Mouse (Mus musculus): ENCODE measurements around the gene Tmem234.

Gene Tmem234

DNA sequence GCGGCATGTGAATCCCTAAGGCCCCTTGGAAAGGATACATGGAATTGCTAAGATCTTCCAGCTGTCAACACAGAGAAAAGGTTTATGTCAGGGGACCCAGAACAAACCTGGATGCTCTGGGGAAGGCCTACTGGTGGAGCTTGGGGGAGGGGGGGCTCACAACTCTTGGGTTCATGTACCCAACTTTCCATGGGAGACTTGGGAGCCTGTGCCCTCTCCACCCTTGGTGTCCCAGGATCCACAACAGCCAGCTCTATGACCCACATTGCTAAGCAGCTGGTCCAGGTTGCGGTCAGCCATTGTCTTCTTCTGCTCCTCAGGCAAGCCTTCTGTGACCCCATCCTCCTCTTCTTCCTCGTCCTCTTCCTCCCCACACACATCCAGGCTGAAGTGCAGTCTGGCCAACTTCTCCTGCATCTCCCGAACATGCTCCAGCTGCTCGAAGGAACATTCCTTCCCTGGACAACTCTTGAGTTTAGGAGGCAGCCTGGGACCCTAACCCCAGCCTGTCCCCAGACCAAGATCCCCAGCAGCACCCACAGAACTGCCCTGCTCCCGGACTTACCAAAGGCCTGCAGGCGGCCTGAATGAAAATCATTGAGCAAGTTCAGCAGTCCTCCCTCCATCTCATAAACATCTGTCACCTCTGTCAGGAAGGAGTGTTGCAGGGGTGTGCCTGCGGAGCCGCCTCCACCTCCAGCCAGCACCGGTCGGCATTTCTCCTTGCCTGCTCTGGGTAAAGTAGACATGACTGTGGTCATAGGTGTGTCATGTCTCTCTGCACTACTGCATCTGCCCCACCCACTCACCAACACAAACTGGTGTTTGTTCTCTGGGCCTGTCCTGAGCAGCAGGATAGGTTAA lies 20.2 kb downstream of the Tmem234 start:
- in situ Hi-C loops (cut with MboI; ENCODE audit: low sequenced_read_pairs) = loop anchor here (25.0 kb wide), 1 partner anchor 258 kb away; no protein-coding TSS in a partner anchor

DNA sequence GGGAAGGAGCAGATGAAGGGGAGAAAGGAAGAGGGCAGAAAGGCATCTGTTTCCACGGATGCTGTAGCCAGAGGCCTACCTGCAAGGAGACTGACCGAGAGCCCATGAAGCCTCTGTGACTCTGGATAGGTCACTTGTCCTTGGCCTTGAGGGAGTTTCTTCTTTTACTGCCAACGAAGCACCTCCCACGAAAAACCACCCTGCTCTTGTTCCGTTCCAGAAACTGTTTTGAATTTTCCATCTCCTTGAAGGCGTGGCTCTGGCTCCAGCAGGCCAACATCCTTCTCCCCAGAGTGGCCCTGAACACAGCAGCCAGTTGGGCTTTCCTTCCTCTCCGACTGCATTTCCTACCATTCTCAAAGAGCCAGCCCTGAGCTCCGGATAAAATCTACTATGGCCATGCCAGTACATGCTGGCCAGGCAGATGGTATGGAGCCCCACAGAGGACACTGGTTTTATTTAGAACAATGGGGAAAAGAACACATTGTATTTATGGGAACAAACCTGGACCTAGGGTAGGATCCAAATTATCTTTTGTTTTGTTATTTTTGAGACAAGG lies 20.9 kb downstream of the Tmem234 start:
- in situ Hi-C loops (cut with MboI; ENCODE audit: low sequenced_read_pairs) = loop anchor here (25.0 kb wide), 1 partner anchor 259 kb away; no protein-coding TSS in a partner anchor

DNA sequence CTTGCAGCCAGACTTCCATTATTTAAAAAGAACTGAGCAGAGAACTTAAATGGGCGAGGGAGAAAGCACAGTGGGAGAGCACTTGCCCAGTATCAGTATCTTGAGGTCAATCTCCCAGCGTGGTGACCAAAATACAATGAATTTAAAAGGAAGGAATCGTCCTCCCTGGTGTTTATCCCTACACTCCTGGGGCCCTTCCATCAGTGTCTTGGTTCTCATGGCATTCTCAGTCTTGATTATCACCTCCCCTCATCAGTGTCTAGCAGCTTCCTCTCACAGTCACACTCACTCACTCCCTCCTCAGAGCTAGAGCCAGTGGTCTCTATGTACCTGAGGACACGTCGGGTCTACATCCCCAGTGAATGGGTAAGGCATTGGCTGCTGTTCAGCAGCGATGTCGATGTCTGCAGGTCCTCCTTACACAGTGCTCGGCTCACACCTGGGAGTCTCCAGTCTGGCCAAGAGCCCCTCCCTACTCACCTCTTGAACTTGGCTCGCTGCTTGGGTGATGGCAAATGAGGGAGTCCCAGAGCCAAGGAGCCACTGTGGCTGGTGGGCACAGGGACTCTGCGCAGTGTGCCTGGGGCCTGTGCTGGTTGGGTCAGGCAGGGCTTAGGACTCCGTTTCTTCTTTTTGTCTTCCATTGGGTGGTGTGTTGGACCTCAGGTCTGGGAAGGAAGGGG lies 21.8 kb downstream of the Tmem234 start:
- in situ Hi-C loops (cut with MboI; ENCODE audit: low sequenced_read_pairs) = loop anchor here (25.0 kb wide), 1 partner anchor 260 kb away; no protein-coding TSS in a partner anchor

GRCm38 (mm10) chr4:129622803-129623535 lies 22.5 kb downstream of the Tmem234 start:
- in situ Hi-C loops (cut with MboI; ENCODE audit: low sequenced_read_pairs) = loop anchor here (25.0 kb wide), 1 partner anchor 261 kb away; no protein-coding TSS in a partner anchor

- in situ Hi-C loops (cut with MboI; ENCODE audit: low sequenced_read_pairs) = loop anchor here (25.0 kb wide), 1 partner anchor 261 kb away; no protein-coding TSS in a partner anchor
Measured at GRCm38 (mm10) chr4:129623681-129624091, 23.2 kb downstream of the Tmem234 start, which contains the start of gene Ccdc28b. TSS of gene Ccdc28b (minus strand) at chr4:129623947.

DNA sequence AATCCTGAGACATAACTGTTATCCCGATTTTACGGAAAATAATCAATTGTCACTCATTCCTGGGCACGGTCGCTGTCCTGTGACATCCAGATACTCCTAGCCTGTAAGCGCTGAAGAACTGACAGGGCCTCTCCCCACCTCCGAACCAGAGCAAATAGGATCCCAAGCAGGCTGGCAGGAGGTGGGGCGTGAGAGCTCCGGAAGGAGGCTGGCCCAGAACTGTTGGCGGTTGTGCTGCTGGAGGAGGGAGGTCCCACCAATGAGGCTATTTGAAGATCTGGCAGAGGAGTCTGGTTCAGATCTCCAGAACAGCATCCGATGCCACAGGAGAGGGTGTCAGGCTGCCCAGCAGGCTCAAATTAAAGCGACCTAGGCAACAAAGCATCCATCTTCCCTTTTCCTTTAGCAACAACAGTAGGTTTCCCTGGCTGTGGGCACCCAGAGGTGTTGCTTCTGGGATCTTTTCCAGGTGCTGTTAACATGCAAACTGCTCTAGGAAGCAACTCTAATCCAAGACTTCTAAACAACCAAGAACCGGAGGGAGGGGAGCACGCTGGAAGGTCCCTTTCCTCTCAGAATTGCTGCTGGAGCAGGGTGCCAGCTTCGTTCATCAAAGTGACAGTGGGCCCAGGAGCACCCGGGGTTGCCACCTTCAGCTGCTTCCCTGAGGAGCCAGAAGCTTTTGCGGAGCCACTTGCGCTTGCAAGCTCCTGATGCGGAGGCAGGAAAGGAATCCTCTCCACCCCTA lies 24.0 kb downstream of the Tmem234 start:
- in situ Hi-C loops (cut with MboI; ENCODE audit: low sequenced_read_pairs) = loop anchor here (25.0 kb wide), 1 partner anchor 262 kb away; no protein-coding TSS in a partner anchor

GRCm38 (mm10) chr4:129625029-129625370 lies 24.5 kb downstream of the Tmem234 start:
- in situ Hi-C loops (cut with MboI; ENCODE audit: low sequenced_read_pairs) = no loop called here

- in situ Hi-C loops (cut with MboI; ENCODE audit: low sequenced_read_pairs) = no loop called here
Measured at GRCm38 (mm10) chr4:129625496-129625895, 25.0 kb downstream of the Tmem234 start.

DNA sequence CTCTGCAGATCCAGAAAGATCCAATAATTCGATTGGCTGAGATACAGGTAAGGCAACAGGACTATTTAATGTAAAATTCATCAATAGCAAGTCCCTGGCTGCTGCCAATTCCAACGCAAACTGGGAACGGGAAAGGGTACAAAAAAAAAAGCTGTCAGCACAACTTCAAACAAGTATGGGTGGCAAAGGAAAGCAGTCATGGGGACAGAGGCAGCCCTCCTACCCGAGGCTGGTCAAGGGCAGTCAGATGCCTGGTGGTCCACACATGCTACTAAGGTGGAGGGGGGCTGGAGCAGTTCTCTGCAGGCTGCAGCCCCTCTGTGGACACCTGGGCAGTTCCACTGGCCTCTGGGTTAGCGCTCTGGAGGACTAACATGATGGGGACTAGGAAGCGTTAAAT lies 25.6 kb downstream of the Tmem234 start:
- in situ Hi-C loops (cut with MboI; ENCODE audit: low sequenced_read_pairs) = no loop called here

GRCm38 (mm10) chr4:129630944-129631343 lies 30.5 kb downstream of the Tmem234 start:
- in situ Hi-C loops (cut with MboI; ENCODE audit: low sequenced_read_pairs) = no loop called here

GRCm38 (mm10) chr4:129631867-129632266 lies 31.4 kb downstream of the Tmem234 start:
- in situ Hi-C loops (cut with MboI; ENCODE audit: low sequenced_read_pairs) = no loop called here

DNA sequence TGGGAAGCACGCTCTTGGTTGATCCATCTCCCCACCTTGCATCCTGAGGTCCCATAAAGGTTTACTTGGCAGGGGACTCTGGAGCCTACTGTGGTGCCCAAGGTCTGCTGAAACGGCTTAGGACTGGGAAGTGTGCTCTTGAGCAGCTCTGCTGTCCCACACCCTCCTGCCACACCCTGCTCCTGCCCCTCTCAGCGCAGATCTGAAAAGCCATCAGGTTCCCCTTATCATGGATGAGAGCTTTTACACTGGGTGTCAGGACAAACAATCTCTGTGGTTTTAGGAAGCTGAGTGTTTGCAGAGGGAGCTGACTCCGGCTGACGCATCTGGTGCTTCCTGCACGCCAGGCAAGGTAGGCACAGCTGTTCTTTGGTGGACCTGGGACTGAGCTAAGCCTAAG lies 33.4 kb downstream of the Tmem234 start:
- in situ Hi-C loops (cut with MboI; ENCODE audit: low sequenced_read_pairs) = no loop called here

- in situ Hi-C loops (cut with MboI; ENCODE audit: low sequenced_read_pairs) = no loop called here
Measured at GRCm38 (mm10) chr4:129639221-129639620, 38.8 kb downstream of the Tmem234 start.

GRCm38 (mm10) chr4:129640101-129640637 lies 39.7 kb downstream of the Tmem234 start:
- in situ Hi-C loops (cut with MboI; ENCODE audit: low sequenced_read_pairs) = no loop called here

- in situ Hi-C loops (cut with MboI; ENCODE audit: low sequenced_read_pairs) = no loop called here
Measured at GRCm38 (mm10) chr4:129640638-129641467, 40.4 kb downstream of the Tmem234 start, which contains the start of gene Txlna. TSS of gene Txlna (minus strand) at chr4:129641065.

- in situ Hi-C loops (cut with MboI; ENCODE audit: low sequenced_read_pairs) = no loop called here
Measured at GRCm38 (mm10) chr4:129641756-129642155, 41.3 kb downstream of the Tmem234 start.

- in situ Hi-C loops (cut with MboI; ENCODE audit: low sequenced_read_pairs) = no loop called here
Measured at GRCm38 (mm10) chr4:129645204-129645603, 44.7 kb downstream of the Tmem234 start.

DNA sequence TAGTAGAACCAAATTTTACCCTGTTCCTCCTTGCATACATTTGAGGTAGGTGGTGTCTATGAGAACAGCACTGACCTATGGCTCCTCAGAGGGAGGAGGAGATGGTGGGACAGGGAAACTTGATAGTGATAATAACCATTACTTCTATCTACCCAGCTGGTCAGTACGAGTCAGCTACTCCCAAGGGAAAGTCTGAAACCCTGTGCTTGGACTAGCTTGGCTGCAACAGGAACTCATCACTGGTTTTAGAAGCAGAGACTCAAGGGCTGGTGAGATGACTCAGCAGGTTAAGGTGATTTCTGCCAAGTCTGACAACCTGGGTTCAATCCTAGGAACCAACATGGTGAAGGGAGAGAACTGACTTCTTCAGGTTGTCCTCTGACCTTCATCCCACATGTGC lies 48.2 kb downstream of the Tmem234 start:
- in situ Hi-C loops (cut with MboI; ENCODE audit: low sequenced_read_pairs) = no loop called here

DNA sequence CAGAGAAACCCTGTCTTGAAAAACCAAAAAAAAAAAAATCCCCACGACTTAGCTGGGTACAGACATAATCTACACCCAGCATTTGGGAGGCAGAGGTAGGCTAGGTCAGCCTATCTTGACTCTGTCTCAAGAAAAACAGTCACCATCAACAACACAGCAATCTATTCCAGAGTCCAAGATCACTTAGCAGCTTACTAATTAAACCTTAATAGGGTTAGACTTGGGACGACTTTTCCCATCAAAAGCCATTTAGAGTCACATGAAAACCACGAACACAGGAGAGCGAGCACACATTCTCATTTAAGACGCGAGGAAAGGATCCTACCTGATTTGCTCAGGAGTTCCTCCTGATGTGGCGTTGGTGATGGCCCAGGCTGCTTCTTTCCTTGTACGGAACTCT lies 49.9 kb downstream of the Tmem234 start:
- in situ Hi-C loops (cut with MboI; ENCODE audit: low sequenced_read_pairs) = no loop called here

Measured in CH12F3 (cell line).